In the genomic region with DNA sequence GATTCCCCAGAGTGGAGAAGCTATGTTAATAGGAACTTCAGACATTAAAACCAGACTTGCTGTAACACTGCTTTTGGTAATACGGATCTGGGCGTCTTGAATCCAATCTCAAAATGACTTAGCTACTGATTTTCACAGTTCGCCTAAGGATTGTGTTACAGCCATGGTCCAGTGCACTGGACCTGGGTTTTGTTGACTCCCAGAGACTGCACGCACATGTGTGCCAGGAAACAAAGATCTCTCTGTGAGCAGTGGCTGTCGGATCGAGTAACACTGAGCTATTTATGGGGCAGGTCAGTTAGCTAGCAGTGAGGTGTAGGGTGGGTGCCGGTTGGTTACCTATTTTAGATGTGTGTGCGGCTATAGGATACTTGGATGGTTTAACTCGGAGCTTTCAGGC, we compare ENCODE assay signal across 17 mouse cellular contexts. TPM values are rescaled to one million over a fixed set of nuclear protein-coding genes. Genes with fewer than 3 reads are reported as not detected.
DNase-seq lines count a peak whose midpoint lies in the region; ATAC-seq and TF ChIP-seq lines count a peak whose summit lies in the region.
"Had no signal": no experiment of that assay in that cellular context is flagged by ENCODE, and none has a peak within 500 bp of the region (broad histone marks: within the 10 kb centered on the region; RNA-seq: fewer than 3 reads in every experiment).

No protein-coding gene starts in this region.

- peak overlapping the region; percentile 87 for H3K27ac ChIP-seq in gastrocnemius, adult 2 months
- peak overlapping the region; percentile 55 for H3K27ac ChIP-seq in heart, embryonic 15.5 days
- no peak overlapping the region for H3K27ac ChIP-seq in forebrain, embryonic 13.5 days
- H3K27ac ChIP-seq: forebrain, embryonic 10.5 days; hindbrain, embryonic 14.5 days; liver, embryonic 12.5 days had no signal

- in situ Hi-C loops in Patski (cut with MboI; ENCODE audit: low pct_unique_long_range_greater_than_20kb) = no loop called here

- WGBS in heart, embryonic 15.5 days = 43% methylated on average over 9 of the region's 9 CpGs
- WGBS in forebrain, embryonic 13.5 days = 89% methylated on average over 9 of the region's 9 CpGs

- H3K4me3 ChIP-seq in gastrocnemius, adult 2 months = peak overlapping the region; percentile 22
- H3K4me3 ChIP-seq in heart, embryonic 15.5 days = no peak overlapping the region
- no peak overlapping the region for H3K4me3 ChIP-seq in forebrain, embryonic 13.5 days
- H3K4me3 ChIP-seq: forebrain, embryonic 10.5 days; liver, embryonic 12.5 days had no signal

- peaks cover 43% of the 10 kb centered on the region for H3K4me1 ChIP-seq in heart, embryonic 15.5 days (replicated peaks)
- H3K4me1 ChIP-seq in forebrain, embryonic 13.5 days = peaks cover 4% of the 10 kb centered on the region; the same call in 1 of the 2 replicates

- POLR2A ChIA-PET in Patski (lab: Charles Lee) = interaction anchor here (0.6 to 1.6 kb wide), 5 partner anchors 9 to 120 kb away, joined by 3 to 6 read pairs (median 4); a partner anchor contains a TSS

- intact Hi-C loops in gastrocnemius, adult 2 months (cut with DNase I) = no loop called here

- peak overlapping the region; percentile 0; the same call in 1 of the 2 replicates for H3K4me2 ChIP-seq in heart, embryonic 15.5 days
- no peak overlapping the region for H3K4me2 ChIP-seq in forebrain, embryonic 13.5 days
- H3K4me2 ChIP-seq: hindbrain, embryonic 14.5 days; liver, embryonic 12.5 days had no signal

- no peaks in the 10 kb centered on the region for H3K27me3 ChIP-seq in Patski
- no peaks in the 10 kb centered on the region for H3K27me3 ChIP-seq in heart, embryonic 15.5 days
- H3K27me3 ChIP-seq in forebrain, embryonic 13.5 days = no peaks in the 10 kb centered on the region
- H3K27me3 ChIP-seq: liver, embryonic 12.5 days had no signal

- no peak overlapping the region for H3K9ac ChIP-seq in heart, embryonic 15.5 days
- no peak overlapping the region for H3K9ac ChIP-seq in forebrain, embryonic 13.5 days
- H3K9ac ChIP-seq: hindbrain, embryonic 14.5 days; liver, embryonic 12.5 days had no signal

- no peaks in the 10 kb centered on the region for H3K36me3 ChIP-seq in heart, embryonic 15.5 days
- no peaks in the 10 kb centered on the region for H3K36me3 ChIP-seq in forebrain, embryonic 13.5 days (ENCODE audit: poor library complexity, severe bottlenecking)

- peak; percentile 36 for ATAC-seq in Patski
- ATAC-seq in heart, embryonic 15.5 days (replicated peaks; ENCODE audit: insufficient number of reproducible peaks, insufficient read depth, low FRiP score, low read depth) = 0 out of 2 replicates have a peak, but pooled peaks have one; percentile 51
- no peak for ATAC-seq in forebrain, embryonic 13.5 days
- ATAC-seq: liver, embryonic 12.5 days; lung, postnatal 0 days had no signal

- no peak for TF ChIP-seq CTCF in gastrocnemius, adult 2 months (IDR thresholded peaks at IDR 0.05)
- TF ChIP-seq CTCF in Patski (IDR thresholded peaks at IDR 0.05) = no peak

- CTCF ChIA-PET in Patski (lab: Charles Lee) = interaction anchor here (0.9 to 2.1 kb wide), 5 partner anchors 11 to 42 kb away, joined by 3 to 7 read pairs (median 5); no protein-coding TSS in a partner anchor

- H3K9me3 ChIP-seq in heart, embryonic 15.5 days (replicated peaks) = no peaks in the 10 kb centered on the region
- no peaks in the 10 kb centered on the region for H3K9me3 ChIP-seq in forebrain, embryonic 13.5 days (replicated peaks)

- peak; percentile 75 for DNase-seq in gastrocnemius, adult 2 months
- DNase-seq in gastrocnemius, adult 8-10 months (ENCODE audit: low spot score in 2 of 2) = no peak
- no peak for DNase-seq in Patski (ENCODE audit: low read depth, low spot score)
- DNase-seq in kidney, postnatal 14 days = peak; percentile 59
- DNase-seq in layer of hippocampus, adult 9-10 months (ENCODE audit: low spot score) = no peak
- no peak for DNase-seq in urinary bladder, postnatal 14 days (ENCODE audit: low spot score)
- DNase-seq: adrenal gland, postnatal 14 days; right cerebral cortex, postnatal 14 days had no signal

RNA-seq across cellular contexts. Expression of a gene that starts 39.8 kb away (rescaled TPM):
- 1 to 10 TPM; 4.3 to 6.9 TPM for total RNA-seq in gastrocnemius, adult 2 months (2021)
- 1 to 10 TPM; 4.3 to 8.2 (median 5.7) TPM for total RNA-seq in gastrocnemius, adult 8-10 months (2022)
- 24.7 TPM for polyA plus RNA-seq in Patski (2021)
- 5.5 and 8.1 TPM in 2 replicates for polyA plus RNA-seq in heart, embryonic 15.5 days (2015; fragmentation: Nextera tagmentation; extraction: Ambion mirVana)
- 1.9 and 2.4 TPM in 2 replicates for polyA plus RNA-seq in forebrain, embryonic 13.5 days (2015; fragmentation: Nextera tagmentation; extraction: Ambion mirVana)

RNA-seq across cellular contexts. Expression of a gene that starts 40.0 kb away (rescaled TPM):
- 100 to 1,000 TPM; 139 to 145 TPM for total RNA-seq in gastrocnemius, adult 2 months (2021)
- total RNA-seq in gastrocnemius, adult 8-10 months (2022) = 100 to 1,000 TPM; 136 to 186 (median 155) TPM
- 26.8 TPM for polyA plus RNA-seq in Patski (2021)
- 25.3 and 34.6 TPM in 2 replicates for polyA plus RNA-seq in heart, embryonic 15.5 days (2015; fragmentation: Nextera tagmentation; extraction: Ambion mirVana)
- 11.1 and 14.0 TPM in 2 replicates for polyA plus RNA-seq in forebrain, embryonic 13.5 days (2015; fragmentation: Nextera tagmentation; extraction: Ambion mirVana)

RNA-seq across cellular contexts. Expression of a gene that starts 47.8 kb away (rescaled TPM):
- total RNA-seq in gastrocnemius, adult 2 months (2021) = not detected
- total RNA-seq in gastrocnemius, adult 8-10 months (2022) = not detected
- polyA plus RNA-seq in Patski (2021) = not detected
- polyA plus RNA-seq in heart, embryonic 15.5 days (2015; fragmentation: Nextera tagmentation; extraction: Ambion mirVana) = not detected in 2 replicates
- not detected in 2 replicates for polyA plus RNA-seq in forebrain, embryonic 13.5 days (2015; fragmentation: Nextera tagmentation; extraction: Ambion mirVana)
- total RNA-seq: adrenal gland, postnatal 14 days; common myeloid progenitor, adult 5-6 weeks; layer of hippocampus, adult 18-20 months; megakaryocyte-erythroid progenitor cell, adult 5-6 weeks had no signal
- polyA plus RNA-seq: forebrain, embryonic 10.5 days; hindbrain, embryonic 14.5 days; liver, embryonic 12.5 days; lung, postnatal 0 days had no signal

RNA-seq across cellular contexts. Expression of a gene that starts 48.6 kb away (rescaled TPM):
- total RNA-seq in gastrocnemius, adult 2 months (2021) = 10 to 100 TPM; 11.7 to 15.8 TPM
- 10 to 100 TPM; 10.9 to 16.8 (median 11.0) TPM for total RNA-seq in gastrocnemius, adult 8-10 months (2022)
- polyA plus RNA-seq in Patski (2021) = 14.4 TPM
- 6.1 and 11.9 TPM in 2 replicates for polyA plus RNA-seq in heart, embryonic 15.5 days (2015; fragmentation: Nextera tagmentation; extraction: Ambion mirVana)
- 0.85 and 1.2 TPM in 2 replicates for polyA plus RNA-seq in forebrain, embryonic 13.5 days (2015; fragmentation: Nextera tagmentation; extraction: Ambion mirVana)

RNA-seq across cellular contexts. Expression of a gene that starts 50.8 kb away (rescaled TPM):
- not detected for total RNA-seq in gastrocnemius, adult 2 months (2021)
- not detected for total RNA-seq in gastrocnemius, adult 8-10 months (2022)
- polyA plus RNA-seq in Patski (2021) = 0.01 TPM
- polyA plus RNA-seq in heart, embryonic 15.5 days (2015; fragmentation: Nextera tagmentation; extraction: Ambion mirVana) = 0.10 TPM in 1 of 2 replicates, not detected in the other
- 3.4 and 4.6 TPM in 2 replicates for polyA plus RNA-seq in forebrain, embryonic 13.5 days (2015; fragmentation: Nextera tagmentation; extraction: Ambion mirVana)
- total RNA-seq: common myeloid progenitor, adult 5-6 weeks; megakaryocyte-erythroid progenitor cell, adult 5-6 weeks had no signal
- polyA plus RNA-seq: liver, embryonic 12.5 days; lung, postnatal 0 days had no signal

Comparison
In these comparisons a context has a peak if more than half of its experiments do, and no peak if none do; other contexts are left out.
1. DNase-seq: peak in gastrocnemius, adult 2 months (single experiment) and kidney, postnatal 14 days (single experiment); none in gastrocnemius, adult 8-10 months (0 of 2), Patski (single experiment), layer of hippocampus, adult 9-10 months (single experiment) and urinary bladder, postnatal 14 days (single experiment).